Mouse (Mus musculus) midbrain, postnatal 0 days (tissue): ENCODE data around the gene Hist1h1e. TPM values are rescaled to one million over a fixed set of nuclear protein-coding genes. Genes with fewer than 3 reads are reported as not detected.
"Not testable (repeated sequence)": the region's sequence is repeated elsewhere in the genome, so short reads cannot be mapped to it uniquely, and the experiment has no call there.

Source experiments
- ATAC-seq: fragments of 200-750 bp; cut with Nextera tagmentation; 2 replicates; pipeline ENCODE4 v1.8.0; 2017; ENCODE audit warnings: moderate number of reproducible peaks, mild to moderate bottlenecking, moderate TSS enrichment, moderate library complexity; ENCODE audit not compliant: low FRiP score
- DNase-seq: peaks from one replicate; pipeline ENCODE4 v3.0.0-alpha.2; 2015; ENCODE audit warnings: low spot score
- H3K27ac ChIP-seq: fragments of 300-500 bp; sonication (generic); 2 replicates; pipeline ENCODE4 v1.5.1; 2014; ENCODE audit warnings: low read depth, mild to moderate bottlenecking, low read length, mixed read lengths
- H3K27me3 ChIP-seq: fragments of 300-500 bp; sonication (generic); 2 replicates; pipeline ENCODE4 v1.6.1; 2014; ENCODE audit warnings: low read length, control low read depth, mixed read lengths; ENCODE audit not compliant: insufficient read depth
- H3K36me3 ChIP-seq: fragments of 300-500 bp; sonication (generic); 2 replicates; pipeline ENCODE4 v1.6.1; 2014; ENCODE audit warnings: low read length, control low read depth, mixed read lengths; ENCODE audit not compliant: insufficient read depth
- H3K4me1 ChIP-seq: fragments of 300-500 bp; sonication (generic); 2 replicates; pipeline ENCODE4 v1.6.1; 2014; ENCODE audit warnings: mild to moderate bottlenecking, control low read depth, antibody characterized with exemption, low read length, mixed read lengths; ENCODE audit not compliant: insufficient read depth
- H3K4me2 ChIP-seq: fragments of 300-500 bp; sonication (generic); 2 replicates; pipeline ENCODE4 v1.6.1; 2014; ENCODE audit warnings: low read depth, mild to moderate bottlenecking, low read length, mixed read lengths; ENCODE audit not compliant: poor library complexity, severe bottlenecking
- H3K4me3 ChIP-seq: fragments of 300-500 bp; sonication (generic); 2 replicates; pipeline ENCODE4 v1.5.1; 2014; ENCODE audit warnings: low read depth, mild to moderate bottlenecking, low read length, moderate library complexity
- H3K9ac ChIP-seq: fragments of 300-500 bp; sonication (generic); replicated peaks from 2 replicates; pipeline ENCODE4 v1.6.1; 2014; ENCODE audit warnings: mild to moderate bottlenecking, low read length, moderate library complexity, mixed read lengths; ENCODE audit not compliant: poor library complexity, severe bottlenecking
- H3K9me3 ChIP-seq: fragments of 300-500 bp; sonication (generic); 2 replicates; pipeline ENCODE4 v1.6.1; 2016; ENCODE audit warnings: low read length, control low read depth
- CTCF ChIP-seq: IDR thresholded peaks from 2 replicates; pipeline ENCODE4 v1.5.1; 2016; ENCODE audit warnings: antibody characterized with exemption, mild to moderate bottlenecking
- WGBS: fragments of 180-500 bp; shearing (Covaris S2); extraction: QIAGEN DNeasy Blood & Tissue Kit; methylation state at CpG from one replicate; pipeline ENCODE4 v1.1.7; 2014; 5-methylcytosine and 5-hydroxymethylcytosine counted together
- polyA plus RNA-seq: library from polyadenylated mRNA; unstranded; fragments of >200 nt; fragmentation: Nextera tagmentation; extraction: Ambion mirVana; gene quantifications from 2 replicates; pipeline ENCODE4 v1.2.1, GENCODE M21; 2015
- total RNA-seq: library from RNA; depleted of rRNA; stranded (reverse); fragments of >200 nt; gene quantifications from 2 replicates; pipeline ENCODE4 v1.2.3, GENCODE M21; 2014

The Hist1h1e gene
- total and polyA plus RNA-seq, 2 experiments from 2014 or later: 9.5 to 160 TPM

DNA sequence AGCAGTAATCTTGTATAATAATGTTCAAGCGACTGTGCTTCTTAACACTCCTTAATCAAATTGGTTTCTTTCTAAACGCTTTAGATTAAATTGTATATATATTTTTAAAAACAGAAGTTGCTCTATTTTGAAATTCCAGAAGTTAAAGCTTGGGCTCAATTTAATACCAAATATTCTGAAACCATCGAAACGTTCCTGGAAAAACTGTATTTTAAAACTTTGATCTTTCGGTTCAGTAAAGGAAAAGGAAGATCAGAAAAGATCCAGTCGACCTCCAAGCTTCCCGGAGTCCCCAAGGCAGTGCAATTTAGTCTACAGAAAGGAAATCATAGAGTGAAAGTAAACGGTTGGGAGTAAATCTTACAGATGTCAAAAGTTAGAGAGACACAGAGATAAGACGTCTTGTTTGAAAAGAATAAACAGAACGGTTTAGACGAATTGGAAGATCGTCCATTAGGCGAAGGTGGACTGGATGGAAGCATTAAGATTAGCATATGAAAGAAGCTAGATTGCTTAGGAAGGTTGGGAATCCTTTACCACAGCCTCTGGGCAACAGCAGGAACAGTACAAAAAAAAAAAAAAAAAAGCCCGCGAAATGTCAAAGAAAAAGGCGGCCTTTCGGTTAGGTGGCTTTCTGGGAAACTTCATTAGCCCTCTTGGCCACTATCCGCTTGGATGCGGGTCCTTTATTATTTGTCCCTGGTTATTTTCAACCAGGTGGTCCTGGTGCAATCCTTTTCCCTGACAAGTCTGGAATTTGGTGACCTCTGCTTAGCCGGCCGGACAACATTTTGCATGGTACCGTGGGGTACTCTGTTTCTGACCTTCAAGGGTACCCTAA is 36.0 kb downstream of the Hist1h1e start:
- no peaks in the 10 kb centered on the region for H3K27me3 ChIP-seq
- H3K4me2 ChIP-seq: peak overlapping the region; percentile 85
- peak overlapping the region; percentile 47 for H3K4me3 ChIP-seq
- H3K9me3 ChIP-seq: no peaks in the 10 kb centered on the region
- TF ChIP-seq CTCF: no peak
- H3K36me3 ChIP-seq: no peaks in the 10 kb centered on the region
- WGBS: 1% methylated on average over 22 of the region's 22 CpGs
- no peak for ATAC-seq
- no peak for DNase-seq
- H3K27ac ChIP-seq: peak overlapping the region; percentile 63
- peaks cover 3% of the 10 kb centered on the region; the same call in 1 of the 2 replicates for H3K4me1 ChIP-seq
- peak overlapping the region; percentile 19; the same call in 1 of the 2 replicates for H3K9ac ChIP-seq

DNA sequence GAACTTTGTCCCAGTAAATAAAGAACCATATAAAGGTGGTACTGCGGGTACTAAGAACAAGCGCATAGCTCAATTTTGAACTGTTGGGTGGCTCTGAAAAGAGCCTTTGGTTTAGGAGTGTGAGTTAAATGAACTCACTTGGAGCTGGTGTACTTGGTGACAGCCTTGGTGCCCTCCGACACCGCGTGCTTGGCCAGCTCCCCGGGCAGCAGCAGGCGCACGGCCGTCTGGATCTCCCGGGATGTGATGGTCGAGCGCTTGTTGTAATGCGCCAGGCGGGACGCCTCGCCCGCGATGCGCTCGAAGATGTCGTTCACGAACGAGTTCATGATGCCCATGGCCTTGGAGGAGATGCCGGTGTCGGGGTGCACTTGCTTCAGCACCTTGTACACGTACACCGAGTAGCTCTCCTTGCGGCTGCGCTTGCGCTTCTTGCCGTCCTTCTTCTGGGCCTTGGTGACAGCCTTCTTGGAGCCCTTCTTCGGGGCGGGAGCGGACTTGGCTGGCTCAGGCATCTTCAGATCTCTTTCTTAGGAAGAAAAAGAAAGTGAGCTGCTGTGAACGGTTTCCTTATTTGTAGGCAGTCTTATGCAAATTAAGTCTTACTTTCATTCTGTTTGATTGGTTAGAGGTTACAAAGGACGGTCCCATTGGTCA is 36.8 kb downstream of the Hist1h1e start:
- H3K36me3 ChIP-seq, H3K4me1 ChIP-seq, H3K27me3 ChIP-seq, H3K9me3 ChIP-seq: not testable (repeated sequence)
- Histone ChIP-seq H3K4me3 (peak overlapping the region; percentile 47), H3K9ac (peak overlapping the region; percentile 64), H3K27ac (peak overlapping the region; percentile 79), H3K4me2 (peak overlapping the region; percentile 85)
- peak; percentile 89 for ATAC-seq
- WGBS: under 1% methylated on average over 17 of the region's 36 CpGs
- DNase-seq: peak; percentile 94

DNA sequence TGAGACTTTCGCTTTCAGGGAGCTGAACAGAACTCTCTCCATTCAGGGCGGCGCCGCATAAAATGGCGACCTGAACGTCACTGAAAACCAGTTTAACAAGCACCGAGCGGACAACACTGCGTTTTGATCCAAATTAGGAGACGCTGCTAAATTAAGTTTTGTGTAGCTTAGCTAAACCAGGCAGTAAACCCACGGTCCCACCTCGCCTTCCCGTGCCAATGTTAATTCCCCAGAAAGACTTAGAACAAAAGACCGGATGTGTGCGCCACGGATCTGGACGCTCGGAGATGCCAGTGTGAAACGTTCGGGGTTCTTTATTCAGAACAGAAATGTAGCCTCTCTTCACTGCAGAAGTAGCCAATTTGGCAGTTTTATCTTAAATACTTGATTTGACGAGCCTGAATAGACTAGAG is 37.3 kb downstream of the Hist1h1e start:
- ATAC-seq: no peak; the same call in 1 of the 2 replicates
- H3K4me1 ChIP-seq: peaks cover 3% of the 10 kb centered on the region; the same call in 1 of the 2 replicates
- no peaks in the 10 kb centered on the region for H3K36me3 ChIP-seq
- peak overlapping the region; percentile 79 for H3K27ac ChIP-seq
- no peaks in the 10 kb centered on the region for H3K27me3 ChIP-seq
- WGBS: under 1% methylated on average over 21 of the region's 21 CpGs
- H3K4me2 ChIP-seq: peak overlapping the region; percentile 85
- peak overlapping the region; percentile 47 for H3K4me3 ChIP-seq
- peak overlapping the region; percentile 64 for H3K9ac ChIP-seq
- no peak for TF ChIP-seq CTCF
- peak; percentile 68 for DNase-seq
- no peaks in the 10 kb centered on the region for H3K9me3 ChIP-seq

DNA sequence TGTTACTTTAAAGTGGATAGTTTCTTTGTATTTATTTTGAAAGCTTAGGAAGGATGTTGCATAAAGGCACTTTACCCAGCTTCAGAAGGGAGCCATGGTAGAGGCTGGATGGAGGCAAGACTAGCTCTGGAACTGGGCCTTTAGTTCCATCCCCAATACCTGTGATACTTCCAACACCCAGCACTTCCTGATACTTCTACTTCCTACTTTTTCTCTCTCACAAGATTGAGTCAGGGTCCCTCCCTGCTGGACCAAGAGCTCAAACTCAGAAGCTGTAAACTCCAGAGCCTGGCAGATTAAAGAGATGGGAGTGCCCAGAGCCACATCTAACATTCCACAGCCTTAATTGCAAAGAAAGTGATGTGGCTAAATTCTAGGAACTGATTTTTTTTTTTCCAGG is 38.0 kb downstream of the Hist1h1e start:
- Histone ChIP-seq H3K9ac (no peak overlapping the region), H3K9me3 (no peaks in the 10 kb centered on the region), H3K4me1 (peaks cover 3% of the 10 kb centered on the region; the same call in 1 of the 2 replicates), H3K4me2 (peak overlapping the region; percentile 85), H3K36me3 (no peaks in the 10 kb centered on the region), H3K27me3 (no peaks in the 10 kb centered on the region), H3K4me3 (peak overlapping the region; percentile 47), H3K27ac (peak overlapping the region; percentile 79)
- no peak for ATAC-seq
- DNase-seq: no peak
- no peak for TF ChIP-seq CTCF

DNA sequence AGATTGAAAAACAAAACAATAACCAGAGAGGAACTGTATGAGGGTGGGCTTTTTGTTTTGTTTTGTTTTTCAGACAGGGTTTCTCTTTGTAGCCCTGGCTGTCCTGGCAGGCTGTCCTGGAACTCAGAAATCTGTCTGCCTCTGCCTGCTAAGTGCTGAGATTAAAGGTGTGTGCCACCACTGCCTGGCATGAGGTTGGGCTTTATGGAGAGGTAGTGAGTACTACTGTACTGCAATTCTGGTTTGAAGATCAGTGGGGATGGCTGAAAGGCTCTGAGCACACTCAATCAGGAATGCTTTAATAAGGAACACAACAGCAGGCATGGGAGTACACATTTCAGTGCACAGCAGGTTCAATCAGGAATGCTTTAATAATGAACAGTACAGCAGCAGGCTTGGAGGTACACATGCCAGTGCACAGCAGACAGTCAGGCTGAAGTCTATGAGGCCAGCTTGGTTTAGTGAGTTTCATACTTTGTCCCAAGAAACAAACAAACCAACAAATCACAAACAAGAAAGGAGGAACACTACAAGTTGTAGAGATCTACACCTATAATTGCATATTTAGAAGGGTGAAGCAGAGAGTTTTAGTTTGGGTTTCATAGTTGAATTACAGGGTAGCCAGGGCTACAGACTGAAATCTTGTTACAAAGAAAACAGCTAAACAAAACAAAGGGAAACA is 38.8 kb downstream of the Hist1h1e start:
- TF ChIP-seq CTCF: no peak
- no peak overlapping the region for H3K27ac ChIP-seq
- no peaks in the 10 kb centered on the region for H3K36me3 ChIP-seq
- no peak overlapping the region for H3K4me2 ChIP-seq
- no peaks in the 10 kb centered on the region for H3K27me3 ChIP-seq
- no peak for ATAC-seq
- H3K4me1 ChIP-seq: peaks cover 3% of the 10 kb centered on the region; the same call in 1 of the 2 replicates
- H3K9ac ChIP-seq: no peak overlapping the region
- no peaks in the 10 kb centered on the region for H3K9me3 ChIP-seq
- no peak for DNase-seq
- no peak overlapping the region for H3K4me3 ChIP-seq
